Mouse (Mus musculus) ovary, postnatal 36 days (tissue): Measurements from ENCODE around the gene Rad9a.
"Not testable (repeated sequence)": the region's sequence is repeated elsewhere in the genome, so short reads cannot be mapped to it uniquely, and the experiment has no call there.

Experiments
- DNase-seq: peaks from one replicate; pipeline ENCODE4 v3.0.0; 2022; ENCODE audit warnings: low spot score, mixed read lengths

Rad9a gene

GRCm38 (mm10) chr19:4201291-4201909 is at the start of gene Rad9a:
Rad9a (minus strand) TSS chr19:4201662.
- DNase-seq, result peak; percentile 91

- not testable (repeated sequence) for DNase-seq
These were observed 47.2 kb upstream of the Rad9a start for GRCm38 (mm10) chr19:4248683-4249082.

- no peak for DNase-seq
These were observed 45.5 kb upstream of the Rad9a start for GRCm38 (mm10) chr19:4247010-4247409.

GRCm38 (mm10) chr19:4244775-4245174 is 43.3 kb upstream of the Rad9a start:
- no peak for DNase-seq

GRCm38 (mm10) chr19:4242416-4242815 is 41.0 kb upstream of the Rad9a start:
- DNase-seq, result no peak

GRCm38 (mm10) chr19:4240247-4240668 is 38.8 kb upstream of the Rad9a start:
- no peak for DNase-seq

GRCm38 (mm10) chr19:4234548-4234947 is 33.1 kb upstream of the Rad9a start:
- DNase-seq, result no peak

- DNase-seq, result no peak
These were observed 31.2 kb upstream of the Rad9a start for GRCm38 (mm10) chr19:4232651-4233050.

GRCm38 (mm10) chr19:4232186-4232572 is 30.7 kb upstream of the Rad9a start:
- DNase-seq, result no peak

GRCm38 (mm10) chr19:4231253-4232185 is 30.1 kb upstream of the Rad9a start, which contains the start of gene Pold4:
Pold4 (plus strand) TSS chr19:4231899.
- peak; percentile 93 for DNase-seq

- peak; percentile 34 for DNase-seq
These were observed 29.0 kb upstream of the Rad9a start for GRCm38 (mm10) chr19:4230415-4230814.

- peak; percentile 31 for DNase-seq
These were observed 28.1 kb upstream of the Rad9a start for GRCm38 (mm10) chr19:4229451-4230076.

GRCm38 (mm10) chr19:4228891-4229290 is 27.4 kb upstream of the Rad9a start:
- DNase-seq, result no peak

GRCm38 (mm10) chr19:4227894-4228678 is 26.6 kb upstream of the Rad9a start:
- peak; percentile 57 for DNase-seq

- no peak for DNase-seq
These were observed 26.0 kb upstream of the Rad9a start for GRCm38 (mm10) chr19:4227446-4227845.

GRCm38 (mm10) chr19:4226779-4227178 is 25.3 kb upstream of the Rad9a start:
- DNase-seq, result no peak

GRCm38 (mm10) chr19:4222165-4222564 is 20.7 kb upstream of the Rad9a start:
- no peak for DNase-seq

GRCm38 (mm10) chr19:4220957-4221743 is 19.7 kb upstream of the Rad9a start:
- DNase-seq, result no peak

- DNase-seq, result no peak
These were observed 19.0 kb upstream of the Rad9a start for GRCm38 (mm10) chr19:4220416-4220815.

- DNase-seq, result no peak
These were observed 18.5 kb upstream of the Rad9a start for GRCm38 (mm10) chr19:4219943-4220342.

GRCm38 (mm10) chr19:4218784-4219183 is 17.3 kb upstream of the Rad9a start:
- DNase-seq, result no peak
